Mouse (Mus musculus): ENCODE measurements around the gene 4921509C19Rik.
"Not testable (repeated sequence)": the region's sequence is repeated elsewhere in the genome, so short reads cannot be mapped to it uniquely, and the experiment has no call there.

Gene 4921509C19Rik

GRCm38 (mm10) chr2:151476053-151476452 lies at the start of gene 4921509C19Rik:
TSS of gene 4921509C19Rik (minus strand) at chr2:151476153.
- DNase-seq (ENCODE audit: extremely low read depth, low read depth, low spot score), result not testable (repeated sequence)

GRCm38 (mm10) chr2:151525520-151525919 lies 49.6 kb upstream of the 4921509C19Rik start:
- DNase-seq (ENCODE audit: extremely low read depth, low read depth, low spot score), result no peak

DNA sequence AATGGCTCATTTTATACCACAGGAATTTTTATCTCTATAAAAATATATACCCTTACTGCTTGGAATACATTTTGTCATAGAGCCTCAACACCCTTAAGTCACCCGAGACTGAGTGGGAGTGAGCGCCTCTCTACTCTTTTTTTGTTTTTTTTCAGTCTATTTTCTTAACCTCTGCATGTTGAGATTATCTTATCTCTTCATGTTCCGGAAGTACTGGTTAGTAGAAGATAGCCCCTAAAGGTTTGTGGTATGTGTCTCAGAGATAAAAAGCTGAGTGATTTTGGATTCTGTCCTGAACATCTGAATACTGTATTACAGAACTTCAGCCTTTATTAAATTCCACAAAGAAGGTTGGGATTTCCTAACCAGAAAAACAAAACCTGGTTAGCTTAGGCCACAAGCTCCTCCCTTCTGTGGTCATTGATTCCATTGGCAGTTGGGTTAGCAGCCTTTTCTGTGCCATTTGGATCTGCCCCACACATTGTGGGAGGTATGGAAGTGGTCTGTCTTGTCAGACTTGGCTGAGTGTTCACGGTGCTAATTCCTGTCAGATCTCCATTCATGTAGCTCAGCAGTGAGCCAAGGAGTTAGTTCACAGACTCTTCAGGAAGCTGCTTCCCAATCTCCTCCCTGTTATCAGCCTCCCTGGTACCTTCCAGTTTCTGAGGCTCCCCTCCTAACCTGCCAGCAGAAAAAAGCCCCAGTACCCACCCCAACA lies 48.5 kb upstream of the 4921509C19Rik start:
- peak; percentile 61 for DNase-seq (ENCODE audit: extremely low read depth, low read depth, low spot score)

DNA sequence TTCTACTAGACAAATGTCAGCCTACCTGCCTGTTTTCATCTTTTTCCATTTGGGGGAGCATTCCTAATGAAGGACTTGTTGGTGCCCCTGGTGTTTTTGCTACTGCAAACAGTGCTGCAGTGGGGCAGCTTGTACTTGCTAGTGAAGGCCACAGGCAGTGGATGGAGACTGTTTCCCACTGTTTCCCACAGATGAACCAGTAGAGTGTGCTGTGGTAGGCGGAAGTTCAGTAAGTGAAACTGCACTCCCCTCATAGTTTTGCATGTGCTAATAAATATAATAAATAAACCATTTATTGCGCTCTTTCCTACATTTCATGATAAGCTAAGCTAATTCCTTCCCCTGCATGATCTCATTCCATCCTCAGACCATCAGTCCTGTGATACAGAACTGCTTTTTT lies 43.0 kb upstream of the 4921509C19Rik start:
- no peak for DNase-seq (ENCODE audit: extremely low read depth, low read depth, low spot score)

GRCm38 (mm10) chr2:151513525-151514285 lies 37.8 kb upstream of the 4921509C19Rik start:
- no peak for DNase-seq (ENCODE audit: extremely low read depth, low read depth, low spot score)

GRCm38 (mm10) chr2:151512199-151512598 lies 36.2 kb upstream of the 4921509C19Rik start:
- DNase-seq (ENCODE audit: extremely low read depth, low read depth, low spot score), result no peak

GRCm38 (mm10) chr2:151504226-151504625 lies 28.3 kb upstream of the 4921509C19Rik start:
- no peak for DNase-seq (ENCODE audit: extremely low read depth, low read depth, low spot score)

DNA sequence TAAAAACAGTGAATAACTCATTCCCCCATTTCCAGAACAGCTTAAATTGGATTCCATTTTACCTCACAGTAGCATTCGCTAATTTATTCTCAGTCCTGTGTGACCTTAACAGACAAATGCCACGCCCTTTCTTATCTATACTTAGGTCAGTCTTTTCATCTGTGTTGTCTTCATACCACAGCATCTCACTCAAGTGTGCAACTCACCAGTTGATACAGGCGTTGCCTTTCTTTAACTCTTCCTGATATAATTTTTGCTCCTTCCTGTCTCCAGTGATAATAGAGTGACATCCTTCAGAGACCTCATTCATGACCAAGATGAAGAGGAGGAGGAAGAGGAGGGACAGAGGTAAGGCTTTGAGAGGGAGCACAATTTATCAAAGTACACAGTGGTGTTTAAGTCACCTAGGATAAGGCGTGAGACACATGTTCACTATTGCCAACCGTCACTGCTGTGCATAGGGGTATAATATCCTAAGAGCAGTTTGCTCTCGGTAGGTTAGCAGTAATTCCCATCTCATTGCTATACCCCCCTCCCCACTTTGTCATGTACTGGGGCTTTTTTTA lies 24.6 kb upstream of the 4921509C19Rik start:
- no peak for DNase-seq (ENCODE audit: extremely low read depth, low read depth, low spot score)

- DNase-seq (ENCODE audit: extremely low read depth, low read depth, low spot score), result no peak
Observed at GRCm38 (mm10) chr2:151498358-151498757, 22.4 kb upstream of the 4921509C19Rik start.

DNA sequence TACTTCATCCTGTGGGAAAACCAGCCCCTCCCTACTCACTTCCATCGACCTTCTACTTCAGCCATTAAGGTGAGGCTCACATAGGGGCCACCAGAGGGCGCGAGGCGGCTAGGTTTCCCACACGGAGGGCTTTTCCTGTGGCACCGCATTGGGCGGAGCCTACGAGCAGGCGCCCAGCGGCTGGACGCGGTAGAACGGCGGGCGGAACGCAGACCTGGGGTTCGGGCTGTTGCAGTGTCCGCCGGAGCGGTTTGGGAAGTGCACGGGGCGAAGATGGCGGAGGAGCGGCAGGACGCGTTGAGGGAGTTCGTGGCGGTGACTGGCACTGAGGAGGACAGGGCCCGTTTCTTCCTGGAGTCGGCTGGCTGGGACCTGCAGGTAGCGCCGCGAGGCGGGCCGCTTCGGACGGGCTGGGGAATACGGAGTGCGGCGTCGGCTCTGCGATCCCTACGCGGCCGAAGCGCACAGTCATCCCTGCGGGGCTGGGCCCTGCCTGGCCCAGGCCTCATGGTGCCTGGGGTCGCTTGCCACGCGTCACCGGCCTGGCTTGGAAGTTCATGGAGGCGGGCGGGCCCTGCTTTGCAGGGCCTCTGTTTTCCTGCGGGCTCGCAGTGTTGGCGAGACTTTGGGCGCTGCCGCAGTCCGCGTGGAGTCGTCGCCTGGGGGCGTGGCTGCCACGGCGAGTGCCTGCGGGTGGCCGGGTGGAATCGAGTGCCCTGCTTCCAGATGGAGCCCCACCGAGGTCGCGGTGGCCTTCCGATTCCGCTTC lies 18.3 kb upstream of the 4921509C19Rik start, which contains the start of gene Nsfl1c:
Gene Nsfl1c (plus strand): TSS at position 148 of the 769 bp plus-strand sequence.
- peak; percentile 47 for DNase-seq (ENCODE audit: extremely low read depth, low read depth, low spot score)

DNA sequence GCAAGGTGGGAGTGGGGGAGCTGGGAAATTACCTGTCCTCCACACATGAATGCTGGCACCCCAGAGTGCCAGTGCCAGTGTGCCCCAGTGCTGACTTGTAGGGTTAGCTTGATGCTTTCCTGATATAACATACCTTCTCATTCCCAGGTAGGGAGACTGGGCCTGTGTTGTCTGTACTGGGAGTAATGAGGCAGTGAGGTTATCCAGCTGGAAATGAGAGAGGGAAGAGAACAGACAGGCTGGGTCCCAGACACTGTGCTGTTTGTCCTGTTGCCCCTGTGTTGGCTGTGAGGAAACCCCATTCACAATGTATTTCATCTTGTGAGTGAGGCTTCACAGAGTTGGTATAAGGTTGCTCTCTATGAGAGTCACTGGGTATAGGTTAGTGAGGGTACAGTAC lies 10.5 kb upstream of the 4921509C19Rik start:
- DNase-seq (ENCODE audit: extremely low read depth, low read depth, low spot score), result no peak

DNA sequence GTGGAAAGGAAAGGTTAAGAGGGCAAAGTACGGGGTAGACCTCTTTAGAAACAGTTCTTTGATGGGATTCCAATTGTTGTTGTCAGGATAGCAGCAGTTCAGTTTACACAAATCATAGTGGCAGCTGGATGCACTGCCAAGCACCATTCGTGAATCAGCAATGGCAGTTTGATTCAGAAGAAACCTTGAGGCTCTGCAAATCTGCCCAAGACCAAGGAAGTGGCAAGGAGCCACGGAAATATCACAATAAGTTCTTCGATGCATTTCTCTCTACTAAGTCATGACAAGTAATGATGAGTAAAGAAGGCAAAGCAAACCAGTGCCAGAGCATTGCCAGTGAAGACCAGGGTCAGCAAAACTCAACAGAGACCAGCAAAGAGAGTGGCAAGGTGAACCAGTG lies 41.0 kb downstream of the 4921509C19Rik start:
- not testable (repeated sequence) for DNase-seq (ENCODE audit: extremely low read depth, low read depth, low spot score)

GRCm38 (mm10) chr2:151434203-151434602 lies 41.8 kb downstream of the 4921509C19Rik start:
- not testable (repeated sequence) for DNase-seq (ENCODE audit: extremely low read depth, low read depth, low spot score)
